Mouse (Mus musculus): ENCODE results near the gene Sh2b3. TPM values are rescaled to one million over a fixed set of nuclear protein-coding genes. Genes with fewer than 3 reads are reported as not detected.

The Sh2b3 gene
- polyA plus RNA-seq, 2 experiments from 2014 or later: 9.8 to 11.6 TPM

GRCm38 (mm10) chr5:121822786-121823505 is 14.5 kb downstream of the Sh2b3 start:
- no peak for ATAC-seq

- no peak for ATAC-seq
These were observed 15.9 kb downstream of the Sh2b3 start for GRCm38 (mm10) chr5:121821552-121821951.

GRCm38 (mm10) chr5:121821116-121821515 is 16.3 kb downstream of the Sh2b3 start:
- no peak for ATAC-seq

GRCm38 (mm10) chr5:121820657-121821056 is 16.8 kb downstream of the Sh2b3 start:
- ATAC-seq: no peak

- no peak for ATAC-seq
These were observed 17.3 kb downstream of the Sh2b3 start for GRCm38 (mm10) chr5:121820161-121820560.

- ATAC-seq: peak; percentile 60
These were observed 17.9 kb downstream of the Sh2b3 start for GRCm38 (mm10) chr5:121819559-121819958.

GRCm38 (mm10) chr5:121818862-121819261 is 18.6 kb downstream of the Sh2b3 start:
- ATAC-seq: no peak

GRCm38 (mm10) chr5:121818401-121818800 is 19.0 kb downstream of the Sh2b3 start:
- ATAC-seq: no peak

GRCm38 (mm10) chr5:121817551-121817950 is 19.9 kb downstream of the Sh2b3 start:
- ATAC-seq: no peak

GRCm38 (mm10) chr5:121816611-121817010 is 20.8 kb downstream of the Sh2b3 start:
- no peak for ATAC-seq

GRCm38 (mm10) chr5:121815867-121816380 is 21.5 kb downstream of the Sh2b3 start:
- ATAC-seq: no peak

- ATAC-seq: no peak
These were observed 22.4 kb downstream of the Sh2b3 start for GRCm38 (mm10) chr5:121815067-121815466.

GRCm38 (mm10) chr5:121813744-121814143 is 23.7 kb downstream of the Sh2b3 start:
- no peak for ATAC-seq

- ATAC-seq: peak; percentile 50
These were observed 24.8 kb downstream of the Sh2b3 start for GRCm38 (mm10) chr5:121812526-121813243.

GRCm38 (mm10) chr5:121811485-121811931 is 25.9 kb downstream of the Sh2b3 start:
- peak; percentile 43 for ATAC-seq

GRCm38 (mm10) chr5:121810331-121811151 is 26.9 kb downstream of the Sh2b3 start:
- ATAC-seq: no peak

- no peak for ATAC-seq
These were observed 27.7 kb downstream of the Sh2b3 start for GRCm38 (mm10) chr5:121809667-121810224.

GRCm38 (mm10) chr5:121808202-121808601 is 29.2 kb downstream of the Sh2b3 start:
- ATAC-seq: no peak

- no peak for ATAC-seq
These were observed 30.3 kb downstream of the Sh2b3 start for GRCm38 (mm10) chr5:121807186-121807585.

- ATAC-seq: no peak
These were observed 39.0 kb downstream of the Sh2b3 start for GRCm38 (mm10) chr5:121798447-121798846.

GRCm38 (mm10) chr5:121795800-121796199 is 41.6 kb downstream of the Sh2b3 start:
- no peak for ATAC-seq

GRCm38 (mm10) chr5:121791026-121791425 is 46.4 kb downstream of the Sh2b3 start:
- no peak for ATAC-seq
